Mouse (Mus musculus) MEL (cell line): Measurements from ENCODE around the gene Fer. TPM values are rescaled to one million over a fixed set of nuclear protein-coding genes. Genes with fewer than 3 reads are reported as not detected.
A peak's percentile ranks its signal among the peaks of the same experiment; 100 is the strongest.

ENCODE experiments used
- DNase-seq: peaks from one replicate; pipeline ENCODE4 v3.0.0; 2011; ENCODE audit warnings: low read depth, low spot score
- H3K27ac ChIP-seq: 2 replicates; pipeline ENCODE4 v1.5.1; 2012; ENCODE audit warnings: low read depth, mild to moderate bottlenecking, control low read depth, low read length, moderate library complexity; ENCODE audit not compliant: control insufficient read depth
- H3K27me3 ChIP-seq, 2 experiments: fragments of 150-350 bp in 1 of 2; sonication (generic) in 1 of 2; 2 replicates each; pipeline ENCODE4 v1.6.1; 2012; ENCODE audit warnings: low read length in 2 of 2, mild to moderate bottlenecking in 2 of 2, improper control_type of control experiment in 1 of 2, moderate library complexity in 1 of 2; ENCODE audit not compliant: insufficient read depth in 2 of 2, control insufficient read depth in 1 of 2
- H3K36me3 ChIP-seq, 2 experiments: 2 replicates each; pipeline ENCODE4 v1.6.1; 2012 to 2014; ENCODE audit warnings: low read length in 2 of 2, improper control_type of control experiment in 1 of 2, inconsistent platforms in 1 of 2, mild to moderate bottlenecking in 1 of 2; ENCODE audit not compliant: insufficient read depth in 2 of 2, control insufficient read depth in 1 of 2
- H3K4me1 ChIP-seq, 2 experiments: fragments of 150-350 bp in 1 of 2; sonication (generic) in 1 of 2; 2 replicates each; pipeline ENCODE4 v1.6.1; 2012; ENCODE audit warnings: low read length in 2 of 2, improper control_type of control experiment in 1 of 2, mild to moderate bottlenecking in 1 of 2; ENCODE audit not compliant: insufficient read depth in 2 of 2, control insufficient read depth in 1 of 2
- H3K4me3 ChIP-seq, 2 experiments: fragments of 150-350 bp in 1 of 2; sonication (generic) in 1 of 2; 2 replicates each; pipeline ENCODE4 v1.5.1; 2012; ENCODE audit warnings: low read depth in 2 of 2, low read length in 2 of 2, mild to moderate bottlenecking in 2 of 2, moderate library complexity in 2 of 2, control low read depth in 1 of 2, improper control_type of control experiment in 1 of 2; ENCODE audit not compliant: control insufficient read depth in 1 of 2, insufficient read depth in 1 of 2
- H3K79me2 ChIP-seq: 2 replicates; pipeline ENCODE4 v1.6.1; 2012; ENCODE audit warnings: mild to moderate bottlenecking, low read length, moderate library complexity; ENCODE audit not compliant: control insufficient read depth, poor library complexity, insufficient read depth
- H3K9ac ChIP-seq: 2 replicates; pipeline ENCODE4 v1.6.1; 2012; ENCODE audit warnings: low read depth, mild to moderate bottlenecking, control low read depth, low read length, moderate library complexity; ENCODE audit not compliant: control insufficient read depth, poor library complexity, severe bottlenecking
- H3K9me3 ChIP-seq: fragments of 150-350 bp; sonication (generic); replicated peaks from 2 replicates; pipeline ENCODE4 v1.6.1; 2012; ENCODE audit warnings: mild to moderate bottlenecking, low read length, improper control_type of control experiment, moderate library complexity; ENCODE audit not compliant: insufficient read depth
- BHLHE40 ChIP-seq: IDR thresholded peaks from 2 replicates; pipeline ENCODE4 v1.6.1; 2012; ENCODE audit warnings: low read depth, mild to moderate bottlenecking, inconsistent platforms, low read length, improper control_type of control experiment, borderline replicate concordance
- CHD1 ChIP-seq: IDR thresholded peaks from 2 replicates; pipeline ENCODE4 v1.6.1; 2012; ENCODE audit warnings: low read depth, mild to moderate bottlenecking, inconsistent platforms, low read length, improper control_type of control experiment
- CHD2 ChIP-seq: IDR thresholded peaks from 2 replicates; pipeline ENCODE4 v1.6.1; 2011; ENCODE audit warnings: low read length, improper control_type of control experiment
- CTCF ChIP-seq, 3 experiments: IDR thresholded peaks in 2 of 3; conservative IDR thresholded peaks in 1 of 3; 2 replicates each; pipeline ENCODE4 v1.5.1; 2011 to 2012; ENCODE audit warnings: low read length in 3 of 3, low read depth in 2 of 3, mild to moderate bottlenecking in 2 of 3, improper control_type of control experiment in 1 of 3, inconsistent platforms in 1 of 3, mixed read lengths in 1 of 3, moderate library complexity in 1 of 3; ENCODE audit not compliant: control insufficient read depth in 1 of 3, insufficient read depth in 1 of 3, poor library complexity in 1 of 3, severe bottlenecking in 1 of 3
- ELF1 ChIP-seq: IDR thresholded peaks from 2 replicates; pipeline ENCODE4 v1.6.1; 2014; ENCODE audit warnings: low read depth, mild to moderate bottlenecking, inconsistent platforms, low read length, improper control_type of control experiment, moderate library complexity
- EP300 ChIP-seq, 2 experiments: IDR thresholded peaks; 2 replicates each; pipeline ENCODE4 v1.6.1; 2011; ENCODE audit warnings: improper control_type of control experiment in 2 of 2, low read length in 2 of 2, low read depth in 1 of 2, mild to moderate bottlenecking in 1 of 2
- GATA1 ChIP-seq: IDR thresholded peaks from 2 replicates; pipeline ENCODE4 v1.6.1; 2011; ENCODE audit warnings: low read depth, low read length, improper control_type of control experiment
- KAT2A ChIP-seq: conservative IDR thresholded peaks from 2 replicates; pipeline ENCODE4 v1.6.1; 2012; ENCODE audit warnings: low read depth, low read length, improper control_type of control experiment, inconsistent platforms
- MAX ChIP-seq: IDR thresholded peaks from 2 replicates; pipeline ENCODE4 v1.6.1; 2011; ENCODE audit warnings: low read length, improper control_type of control experiment
- MAZ ChIP-seq: IDR thresholded peaks from 2 replicates; pipeline ENCODE4 v1.6.1; 2012; ENCODE audit warnings: low read depth, mild to moderate bottlenecking, inconsistent platforms, low read length, improper control_type of control experiment
- MEF2A ChIP-seq: IDR thresholded peaks from 2 replicates; pipeline ENCODE4 v1.6.1; 2014; ENCODE audit warnings: low read depth, mild to moderate bottlenecking, inconsistent platforms, low read length, improper control_type of control experiment; ENCODE audit not compliant: poor library complexity, insufficient replicate concordance, severe bottlenecking; ENCODE audit errors: extremely low read depth
- MYB ChIP-seq: IDR thresholded peaks from 2 replicates; pipeline ENCODE4 v1.6.1; 2011; ENCODE audit warnings: mild to moderate bottlenecking, low read depth, low read length, improper control_type of control experiment
- NELFE ChIP-seq: IDR thresholded peaks from 2 replicates; pipeline ENCODE4 v1.6.1; 2011; ENCODE audit warnings: low read depth, low read length, improper control_type of control experiment
- NRF1 ChIP-seq: IDR thresholded peaks from 2 replicates; pipeline ENCODE4 v1.6.1; 2014; ENCODE audit warnings: low read depth, mild to moderate bottlenecking, inconsistent platforms, low read length, improper control_type of control experiment, moderate library complexity; ENCODE audit not compliant: poor library complexity, insufficient read depth, severe bottlenecking
- RCOR1 ChIP-seq: IDR thresholded peaks from 2 replicates; pipeline ENCODE4 v1.6.1; 2012; ENCODE audit warnings: low read depth, mild to moderate bottlenecking, inconsistent platforms, low read length, improper control_type of control experiment
- SIN3A ChIP-seq: IDR thresholded peaks from 2 replicates; pipeline ENCODE4 v1.6.1; 2012; ENCODE audit warnings: low read length, improper control_type of control experiment, inconsistent platforms
- TAL1 ChIP-seq: IDR thresholded peaks from 2 replicates; pipeline ENCODE4 v1.6.1; 2012; ENCODE audit warnings: mild to moderate bottlenecking, inconsistent platforms, low read length, moderate library complexity, mixed read lengths
- TBP ChIP-seq: IDR thresholded peaks from 2 replicates; pipeline ENCODE4 v1.8.0; 2011; ENCODE audit warnings: low read depth, low read length, improper control_type of control experiment
- TCF12 ChIP-seq: IDR thresholded peaks from 2 replicates; pipeline ENCODE4 v1.6.1; 2014; ENCODE audit warnings: low read depth, mild to moderate bottlenecking, inconsistent platforms, low read length, improper control_type of control experiment, moderate library complexity
- UBTF ChIP-seq: IDR thresholded peaks from 2 replicates; pipeline ENCODE4 v1.6.1; 2012; ENCODE audit warnings: low read depth, mild to moderate bottlenecking, inconsistent platforms, low read length, improper control_type of control experiment, moderate library complexity, borderline replicate concordance; ENCODE audit not compliant: insufficient read depth
- USF1 ChIP-seq: IDR thresholded peaks from 2 replicates; pipeline ENCODE4 v1.6.1; 2014; ENCODE audit warnings: low read depth, mild to moderate bottlenecking, inconsistent platforms, low read length, improper control_type of control experiment, moderate library complexity
- USF2 ChIP-seq, 2 experiments: IDR thresholded peaks; 2 replicates each; pipeline ENCODE4 v1.6.1; 2011 to 2012; ENCODE audit warnings: improper control_type of control experiment in 2 of 2, low read length in 2 of 2, borderline replicate concordance in 1 of 2, inconsistent platforms in 1 of 2, low read depth in 1 of 2, mild to moderate bottlenecking in 1 of 2; ENCODE audit not compliant: insufficient read depth in 1 of 2
- ZC3H11A ChIP-seq: IDR thresholded peaks from 2 replicates; pipeline ENCODE4 v1.6.1; 2012; ENCODE audit warnings: low read depth, mild to moderate bottlenecking, inconsistent platforms, low read length, improper control_type of control experiment
- ZKSCAN1 ChIP-seq: IDR thresholded peaks from 2 replicates; pipeline ENCODE4 v1.6.1; 2012; ENCODE audit warnings: low read depth, mild to moderate bottlenecking, inconsistent platforms, low read length, improper control_type of control experiment, moderate library complexity
- polyA plus RNA-seq, 2 experiments: library from polyadenylated mRNA; stranded (reverse) in 1 of 2; unstranded in 1 of 2; fragments of >175 nt in 1 of 2; fragments of >200 nt in 1 of 2; gene quantifications; 2 replicates each; pipeline versions ENCODE4 v1.2.1 to v1.2.4; 2012; ENCODE audit warnings: low replicate concordance in 2 of 2, low read depth in 1 of 2; ENCODE audit not compliant: insufficient read length in 2 of 2, insufficient read depth in 1 of 2, missing spikeins in 1 of 2
- total RNA-seq: library from RNA; depleted of rRNA; stranded (reverse); fragments of 300-350 nt; gene quantifications from 2 replicates; pipeline ENCODE4 v1.2.3, GENCODE M21; 2012

Gene Fer
- total and polyA plus RNA-seq, 3 experiments: 8.5 to 11.2 TPM; not detected in 1

GRCm38 (mm10) chr17:63970239-63970638 is 107.4 kb downstream of the Fer start:
- Histone ChIP-seq H3K27me3 (no peaks in the 10 kb centered on the region), H3K9me3 (no peaks in the 10 kb centered on the region), H3K79me2 (no peaks in the 10 kb centered on the region), H3K36me3 (peaks cover 0 to 10% of the 10 kb centered on the region in 2 experiments; a peak in 2 of 4 replicates), H3K4me3 (no peak overlapping the region), H3K4me1 (peaks cover 5 to 9% of the 10 kb centered on the region in 2 experiments), H3K27ac (no peak overlapping the region), H3K9ac (no peak overlapping the region)
- DNase-seq: peak; percentile 57
- TF ChIP-seq CHD2 (no peak), GATA1 (peak; percentile 73), KAT2A (no peak), TCF12 (peak; percentile 63), TBP (peak; percentile 39; the same call in 1 of the 2 replicates), CTCF (IDR thresholded peaks at IDR 0.05 in 2 of 3, conservative IDR thresholded peaks at IDR 0.05 in 1 of 3; ENCODE audit: control insufficient read depth in 1 of 3, insufficient read depth in 1 of 3, low read depth in 2 of 3, low read length in 3 of 3, poor library complexity in 1 of 3, severe bottlenecking in 1 of 3) (no peak), RCOR1 (peak; percentile 88), MEF2A (no peak), TAL1 (peak; percentile 70), UBTF (no peak), EP300 (IDR thresholded peaks at IDR 0.05; ENCODE audit: low read depth in 1 of 2, low read length in 2 of 2) (peak; percentile 60 to 68)

- peaks cover 0 to 10% of the 10 kb centered on the region in 2 experiments; a peak in 2 of 4 replicates for H3K36me3 ChIP-seq
- peaks cover 5 to 9% of the 10 kb centered on the region in 2 experiments for H3K4me1 ChIP-seq
Observed at GRCm38 (mm10) chr17:63970939-63971338, 108.1 kb downstream of the Fer start.

GRCm38 (mm10) chr17:63972181-63972580 is 109.3 kb downstream of the Fer start:
- no peak overlapping the region for H3K9ac ChIP-seq
- H3K4me3 ChIP-seq: no peak overlapping the region
- H3K9me3 ChIP-seq: no peaks in the 10 kb centered on the region
- DNase-seq: no peak
- no peaks in the 10 kb centered on the region for H3K27me3 ChIP-seq
- no peak overlapping the region for H3K27ac ChIP-seq
- H3K36me3 ChIP-seq: peaks cover 0 to 11% of the 10 kb centered on the region in 2 experiments; a peak in 2 of 4 replicates
- peaks cover 8 to 9% of the 10 kb centered on the region in 2 experiments for H3K4me1 ChIP-seq
- H3K79me2 ChIP-seq: no peaks in the 10 kb centered on the region
- TF ChIP-seq MEF2A (no peak), MAZ (no peak), ZC3H11A (no peak), BHLHE40 (no peak), MYB (no peak), NELFE (no peak), USF1 (no peak), TAL1 (no peak), CHD1 (no peak), ELF1 (no peak), NRF1 (no peak), EP300 (IDR thresholded peaks at IDR 0.05; ENCODE audit: low read depth in 1 of 2, low read length in 2 of 2) (no peak), RCOR1 (no peak), SIN3A (no peak), MAX (no peak)

More at GRCm38 (mm10) chr17:63970939-63971338, 108.1 kb downstream of the Fer start:
- Histone ChIP-seq H3K4me3 (no peak overlapping the region), H3K9me3 (no peaks in the 10 kb centered on the region), H3K79me2 (no peaks in the 10 kb centered on the region), H3K27me3 (no peaks in the 10 kb centered on the region), H3K9ac (no peak overlapping the region), H3K27ac (no peak overlapping the region)
- no peak for TF ChIP-seq ZKSCAN1
- TF ChIP-seq TBP: no peak
- no peak for TF ChIP-seq USF2 (IDR thresholded peaks at IDR 0.05; ENCODE audit: borderline replicate concordance in 1 of 2, insufficient read depth in 1 of 2, low read depth in 1 of 2, low read length in 2 of 2)
- TF ChIP-seq ELF1: no peak
- no peak for TF ChIP-seq UBTF
- no peak for TF ChIP-seq GATA1
- no peak for TF ChIP-seq NRF1
- no peak for TF ChIP-seq USF1
- DNase-seq: no peak
